ENCODE assay signal across 8 mouse cellular contexts in genomic region chr8:119777765-119778164, GRCm38 (mm10). TPM values are rescaled to one million over a fixed set of nuclear protein-coding genes. Genes with fewer than 3 reads are reported as not detected.
DNase-seq lines count a peak whose midpoint lies in the region; ATAC-seq and TF ChIP-seq lines count a peak whose summit lies in the region.

No protein-coding gene starts in this region.

- WGBS in hindbrain, embryonic 11.5 days, result 22% methylated on average over 7 of the region's 7 CpGs
- 20% methylated on average over 7 of the region's 7 CpGs for WGBS in lung, postnatal 0 days

- peak overlapping the region; percentile 78 for H3K9ac ChIP-seq in hindbrain, embryonic 11.5 days (ENCODE audit: low read depth, low read length)
- peak overlapping the region; percentile 48 for H3K9ac ChIP-seq in lung, postnatal 0 days (replicated peaks; ENCODE audit: low read depth)

- no peaks in the 10 kb centered on the region for H3K27me3 ChIP-seq in hindbrain, embryonic 11.5 days (ENCODE audit: control insufficient read depth, insufficient read depth, low read length)
- H3K27me3 ChIP-seq in lung, postnatal 0 days (replicated peaks; ENCODE audit: insufficient read depth, low read length), result no peaks in the 10 kb centered on the region

- DNase-seq in cerebellum, postnatal 36 days, result no peak
- DNase-seq in retina, embryonic 14.5 days (ENCODE audit: low spot score), result peak; percentile 52
- DNase-seq in retina, postnatal 1 day, result no peak
- DNase-seq in hindbrain, embryonic 11.5 days (ENCODE audit: low spot score), result no peak
- DNase-seq in lung, postnatal 0 days (ENCODE audit: low spot score), result no peak
- peak; percentile 66 for DNase-seq in testis, postnatal 10 days (ENCODE audit: low spot score)
- no peak for DNase-seq in left cerebral cortex, adult 18-20 months (ENCODE audit: low spot score in 2 of 2)

- H3K4me1 ChIP-seq in hindbrain, embryonic 11.5 days (replicated peaks; ENCODE audit: control insufficient read depth, insufficient read depth, low read length), result 0 out of 2 replicates have a peak, but pooled peaks cover 4% of the 10 kb centered on the region
- H3K4me1 ChIP-seq in lung, postnatal 0 days (ENCODE audit: insufficient read depth, low read depth, low read length), result peaks cover 7% of the 10 kb centered on the region; the same call in 1 of the 2 replicates

- H3K27ac ChIP-seq in hindbrain, embryonic 11.5 days (ENCODE audit: low read depth, low read length), result peak overlapping the region; percentile 77; the same call in 1 of the 2 replicates
- H3K27ac ChIP-seq in lung, postnatal 0 days (ENCODE audit: low read length), result peak overlapping the region; percentile 85

- H3K9me3 ChIP-seq in hindbrain, embryonic 11.5 days (ENCODE audit: control insufficient read depth, low read length), result no peaks in the 10 kb centered on the region
- H3K9me3 ChIP-seq in lung, postnatal 0 days (ENCODE audit: low read length), result no peaks in the 10 kb centered on the region

- peak overlapping the region; percentile 85 for H3K4me2 ChIP-seq in hindbrain, embryonic 11.5 days (replicated peaks; ENCODE audit: low read depth, low read length)
- H3K4me2 ChIP-seq in lung, postnatal 0 days (replicated peaks; ENCODE audit: low read depth, low read length), result peak overlapping the region; percentile 70

- ATAC-seq in cerebellum, adult (ENCODE audit: insufficient number of reproducible peaks, low FRiP score, low TSS enrichment), result 0 out of 2 replicates have a peak, but pooled peaks have one; percentile 2
- peak; percentile 38 for ATAC-seq in hindbrain, embryonic 11.5 days (ENCODE audit: low FRiP score)
- peak; percentile 15 for ATAC-seq in lung, postnatal 0 days

- peak overlapping the region; percentile 50 for H3K4me3 ChIP-seq in hindbrain, embryonic 11.5 days (ENCODE audit: low read depth, low read length)
- peak overlapping the region; percentile 47 for H3K4me3 ChIP-seq in lung, postnatal 0 days (ENCODE audit: low read depth, low read length)

- no peak for TF ChIP-seq EP300 in lung, postnatal 0 days (IDR thresholded peaks at IDR 0.05)

- no peaks in the 10 kb centered on the region for H3K36me3 ChIP-seq in hindbrain, embryonic 11.5 days (ENCODE audit: control insufficient read depth, insufficient read depth, low read length)
- no peaks in the 10 kb centered on the region for H3K36me3 ChIP-seq in lung, postnatal 0 days (ENCODE audit: insufficient read depth, low read length)

- peak; percentile 4; the same call in 1 of the 2 replicates for TF ChIP-seq CTCF in lung, postnatal 0 days (IDR thresholded peaks at IDR 0.05)

RNA-seq across cellular contexts. Expression of gene Tldc1, which starts 0.5 kb away (rescaled TPM):
- 7.8 and 8.5 TPM in 2 replicates for polyA plus RNA-seq in hindbrain, embryonic 11.5 days (2014; fragmentation: Nextera tagmentation; extraction: Ambion mirVana)
- 7.9 and 9.7 TPM in 2 replicates for polyA plus RNA-seq in lung, postnatal 0 days (2015; fragmentation: Nextera tagmentation; extraction: Ambion mirVana)
- total RNA-seq in left cerebral cortex, adult 18-20 months (2021), result 10 to 100 TPM; 14.5 to 15.3 TPM

Comparison
In these comparisons a context has a peak if more than half of its experiments do, and no peak if none do; other contexts are left out.
1. DNase-seq: peak in retina, embryonic 14.5 days (single experiment) and testis, postnatal 10 days (single experiment); none in cerebellum, postnatal 36 days (0 of 2), retina, postnatal 1 day (single experiment), hindbrain, embryonic 11.5 days (single experiment), lung, postnatal 0 days (single experiment) and left cerebral cortex, adult 18-20 months (0 of 2).
2. Peak in every context shown above with its lines, with median percentiles within 50 percentile points of each other: ATAC-seq.